Mouse (Mus musculus): ENCODE results near the gene 9330161L09Rik.

GRCm38 (mm10) chr12:103391098-103391497 is 16.5 kb downstream of the 9330161L09Rik start:
- TF ChIP-seq CTCF (IDR thresholded peaks at IDR 0.05; ENCODE audit: extremely low read depth, insufficient read depth, insufficient read length, insufficient replicate concordance) (no peak), POLR2A (IDR thresholded peaks at IDR 0.05; ENCODE audit: low read depth, low read length) (no peak)
